Mouse (Mus musculus): ENCODE measurements around the gene Aqp5. TPM values are rescaled to one million over a fixed set of nuclear protein-coding genes. Genes with fewer than 3 reads are reported as not detected.

Aqp5 gene
- total RNA-seq, 1 experiment from 2014 or later: not detected

DNA sequence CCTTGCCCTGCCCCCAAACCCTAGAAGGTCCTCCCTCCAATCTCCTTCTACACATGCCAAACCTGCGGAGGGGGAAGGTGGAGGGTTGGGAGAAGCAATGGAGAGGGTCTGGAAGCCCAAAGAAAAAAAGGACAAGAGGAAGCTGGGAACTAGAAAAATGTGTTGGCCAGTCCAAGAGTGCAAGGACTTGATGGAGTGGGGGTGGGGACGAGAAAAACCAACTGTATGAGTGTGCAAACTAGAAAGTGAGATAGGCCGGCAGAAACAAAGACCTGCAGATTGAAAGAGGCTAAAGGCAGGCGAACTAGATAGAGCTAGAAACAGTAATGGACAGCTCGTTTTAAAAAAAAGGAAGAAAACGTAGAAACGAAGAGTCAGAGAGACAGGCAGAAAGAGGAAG, 878 bp upstream of the Aqp5 start:
- ATAC-seq (replicated peaks in 1 of 2; ENCODE audit: insufficient read depth in 1 of 2, low FRiP score in 2 of 2, low TSS enrichment in 1 of 2, low read depth in 1 of 2, poor library complexity in 2 of 2, severe bottlenecking in 2 of 2): no peak

GRCm38 (mm10) chr15:99592177-99592576, 1.6 kb downstream of the Aqp5 start:
- ATAC-seq (replicated peaks in 1 of 2; ENCODE audit: insufficient read depth in 1 of 2, low FRiP score in 2 of 2, low TSS enrichment in 1 of 2, low read depth in 1 of 2, poor library complexity in 2 of 2, severe bottlenecking in 2 of 2): no peak

DNA sequence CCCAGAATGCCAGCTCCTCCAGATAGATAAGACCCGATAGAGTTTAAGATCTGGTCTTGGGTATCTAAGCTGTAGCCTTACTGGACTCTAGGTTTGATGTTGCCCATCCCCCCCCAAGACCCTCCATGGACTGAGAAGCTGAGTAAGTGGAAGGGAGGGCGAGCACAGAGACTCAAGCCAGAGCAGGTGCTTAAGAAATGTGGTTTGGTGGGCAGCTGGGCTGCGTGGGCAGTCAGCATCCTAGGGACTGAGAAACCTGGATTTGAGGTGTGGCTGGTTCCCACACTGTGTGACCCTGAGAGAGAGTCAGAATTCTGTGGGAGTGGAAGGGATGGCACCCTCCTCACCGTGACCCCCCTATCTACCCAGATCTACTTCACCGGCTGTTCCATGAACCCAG, 2.3 kb downstream of the Aqp5 start:
- no peak for ATAC-seq (replicated peaks in 1 of 2; ENCODE audit: insufficient read depth in 1 of 2, low FRiP score in 2 of 2, low TSS enrichment in 1 of 2, low read depth in 1 of 2, poor library complexity in 2 of 2, severe bottlenecking in 2 of 2)

- ATAC-seq (replicated peaks in 1 of 2; ENCODE audit: insufficient read depth in 1 of 2, low FRiP score in 2 of 2, low TSS enrichment in 1 of 2, low read depth in 1 of 2, poor library complexity in 2 of 2, severe bottlenecking in 2 of 2): no peak
These were observed 4.4 kb downstream of the Aqp5 start for GRCm38 (mm10) chr15:99594951-99595350.

DNA sequence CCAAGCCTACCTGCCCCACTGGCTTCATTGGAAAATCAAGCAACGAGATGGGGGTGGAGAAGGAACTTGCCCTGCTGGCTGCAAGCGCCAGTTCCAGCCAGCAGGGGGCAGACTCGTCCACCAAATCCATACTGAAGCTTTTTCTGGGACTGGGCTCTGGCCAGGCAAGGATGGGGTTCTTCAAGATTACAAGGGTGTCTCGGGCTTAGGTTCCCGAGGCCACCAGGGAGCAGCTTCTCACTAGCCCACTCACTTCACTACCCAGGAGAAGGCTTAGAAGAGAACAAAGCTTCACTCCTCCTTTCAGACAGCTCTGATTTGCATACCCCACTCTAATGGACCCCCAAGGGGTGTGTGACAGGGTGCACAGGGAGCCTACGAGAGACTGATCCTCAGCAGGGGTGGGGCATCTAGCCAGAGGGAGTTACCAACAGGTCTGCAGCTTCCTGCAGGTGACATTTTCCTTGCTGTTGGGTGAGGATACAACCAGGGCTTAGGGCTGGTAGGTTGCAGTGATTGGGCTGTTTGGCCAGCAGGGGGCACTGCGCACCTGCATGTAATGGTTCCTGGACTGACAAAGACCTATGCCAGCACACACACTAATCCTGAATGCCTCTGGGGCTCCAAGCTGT, 5.6 kb downstream of the Aqp5 start:
- peak; percentile 80 to 82 for ATAC-seq (replicated peaks in 1 of 2; ENCODE audit: insufficient read depth in 1 of 2, low FRiP score in 2 of 2, low TSS enrichment in 1 of 2, low read depth in 1 of 2, poor library complexity in 2 of 2, severe bottlenecking in 2 of 2)

- no peak for ATAC-seq (replicated peaks in 1 of 2; ENCODE audit: insufficient read depth in 1 of 2, low FRiP score in 2 of 2, low TSS enrichment in 1 of 2, low read depth in 1 of 2, poor library complexity in 2 of 2, severe bottlenecking in 2 of 2)
These were observed 6.3 kb downstream of the Aqp5 start for GRCm38 (mm10) chr15:99596841-99597240.

- no peak for ATAC-seq (replicated peaks in 1 of 2; ENCODE audit: insufficient read depth in 1 of 2, low FRiP score in 2 of 2, low TSS enrichment in 1 of 2, low read depth in 1 of 2, poor library complexity in 2 of 2, severe bottlenecking in 2 of 2)
These were observed 7.0 kb downstream of the Aqp5 start for GRCm38 (mm10) chr15:99597596-99597995.

GRCm38 (mm10) chr15:99599245-99600070, 8.9 kb downstream of the Aqp5 start:
- no peak for ATAC-seq (replicated peaks in 1 of 2; ENCODE audit: insufficient read depth in 1 of 2, low FRiP score in 2 of 2, low TSS enrichment in 1 of 2, low read depth in 1 of 2, poor library complexity in 2 of 2, severe bottlenecking in 2 of 2)

GRCm38 (mm10) chr15:99600986-99601822, 10.6 kb downstream of the Aqp5 start, which contains the start of gene Aqp6:
TSS of gene Aqp6 (plus strand) at chr15:99601400.
- no peak for ATAC-seq (replicated peaks in 1 of 2; ENCODE audit: insufficient read depth in 1 of 2, low FRiP score in 2 of 2, low TSS enrichment in 1 of 2, low read depth in 1 of 2, poor library complexity in 2 of 2, severe bottlenecking in 2 of 2)

GRCm38 (mm10) chr15:99601823-99602120, 11.2 kb downstream of the Aqp5 start:
- ATAC-seq (replicated peaks in 1 of 2; ENCODE audit: insufficient read depth in 1 of 2, low FRiP score in 2 of 2, low TSS enrichment in 1 of 2, low read depth in 1 of 2, poor library complexity in 2 of 2, severe bottlenecking in 2 of 2): no peak

DNA sequence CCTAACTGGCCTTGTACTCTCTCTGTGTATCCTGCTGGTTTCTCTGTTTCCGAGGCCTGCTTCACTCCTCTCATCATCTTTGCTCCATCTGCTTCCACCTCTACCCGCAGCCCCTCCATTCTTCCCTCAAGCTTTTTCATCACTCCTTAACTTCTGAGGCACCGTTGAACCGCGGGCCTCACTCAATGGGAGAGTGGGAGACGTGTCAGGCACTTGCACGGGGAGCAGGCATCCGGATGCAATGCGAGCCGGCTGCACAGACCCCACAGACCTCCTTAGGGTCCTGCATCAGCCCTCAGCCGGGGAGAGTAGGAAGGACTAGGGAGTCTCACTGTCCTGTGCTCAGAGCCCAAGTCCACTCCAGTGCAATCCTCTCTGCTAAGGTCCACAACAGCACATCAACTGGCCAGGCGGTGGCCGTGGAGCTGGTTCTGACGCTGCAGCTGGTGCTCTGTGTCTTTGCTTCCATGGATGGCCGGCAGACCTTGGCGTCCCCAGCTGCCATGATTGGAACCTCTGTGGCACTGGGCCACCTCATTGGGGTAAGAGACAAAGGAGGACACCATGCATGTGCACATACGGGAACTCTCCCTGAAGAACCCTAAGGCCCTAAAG, 11.7 kb downstream of the Aqp5 start:
- no peak for ATAC-seq (replicated peaks in 1 of 2; ENCODE audit: insufficient read depth in 1 of 2, low FRiP score in 2 of 2, low TSS enrichment in 1 of 2, low read depth in 1 of 2, poor library complexity in 2 of 2, severe bottlenecking in 2 of 2)

- ATAC-seq (replicated peaks in 1 of 2; ENCODE audit: insufficient read depth in 1 of 2, low FRiP score in 2 of 2, low TSS enrichment in 1 of 2, low read depth in 1 of 2, poor library complexity in 2 of 2, severe bottlenecking in 2 of 2): no peak
These were observed 12.6 kb downstream of the Aqp5 start for GRCm38 (mm10) chr15:99603216-99603615.

- no peak for ATAC-seq (replicated peaks in 1 of 2; ENCODE audit: insufficient read depth in 1 of 2, low FRiP score in 2 of 2, low TSS enrichment in 1 of 2, low read depth in 1 of 2, poor library complexity in 2 of 2, severe bottlenecking in 2 of 2)
These were observed 15.0 kb downstream of the Aqp5 start for GRCm38 (mm10) chr15:99605595-99605994.

DNA sequence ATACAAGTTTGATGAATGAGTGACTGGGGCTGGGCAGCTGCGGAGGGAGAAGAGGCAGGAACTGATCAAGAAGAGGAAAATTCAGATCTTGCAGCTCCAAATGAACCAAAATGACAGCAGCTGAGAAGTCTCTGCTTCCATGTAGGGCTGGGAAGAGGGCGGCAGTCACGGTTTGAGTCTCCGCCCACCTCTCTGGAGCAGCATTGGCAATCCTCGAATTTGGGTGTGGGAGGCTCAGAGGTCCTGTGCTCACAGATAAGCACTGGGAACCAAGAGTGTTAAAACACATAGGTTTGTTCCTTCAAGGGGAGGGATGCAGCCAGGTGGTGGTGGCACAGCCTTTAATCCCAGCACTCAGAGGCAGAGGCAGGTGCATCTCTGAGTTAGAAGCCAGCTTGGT, 15.9 kb downstream of the Aqp5 start:
- no peak for ATAC-seq (replicated peaks in 1 of 2; ENCODE audit: insufficient read depth in 1 of 2, low FRiP score in 2 of 2, low TSS enrichment in 1 of 2, low read depth in 1 of 2, poor library complexity in 2 of 2, severe bottlenecking in 2 of 2)

DNA sequence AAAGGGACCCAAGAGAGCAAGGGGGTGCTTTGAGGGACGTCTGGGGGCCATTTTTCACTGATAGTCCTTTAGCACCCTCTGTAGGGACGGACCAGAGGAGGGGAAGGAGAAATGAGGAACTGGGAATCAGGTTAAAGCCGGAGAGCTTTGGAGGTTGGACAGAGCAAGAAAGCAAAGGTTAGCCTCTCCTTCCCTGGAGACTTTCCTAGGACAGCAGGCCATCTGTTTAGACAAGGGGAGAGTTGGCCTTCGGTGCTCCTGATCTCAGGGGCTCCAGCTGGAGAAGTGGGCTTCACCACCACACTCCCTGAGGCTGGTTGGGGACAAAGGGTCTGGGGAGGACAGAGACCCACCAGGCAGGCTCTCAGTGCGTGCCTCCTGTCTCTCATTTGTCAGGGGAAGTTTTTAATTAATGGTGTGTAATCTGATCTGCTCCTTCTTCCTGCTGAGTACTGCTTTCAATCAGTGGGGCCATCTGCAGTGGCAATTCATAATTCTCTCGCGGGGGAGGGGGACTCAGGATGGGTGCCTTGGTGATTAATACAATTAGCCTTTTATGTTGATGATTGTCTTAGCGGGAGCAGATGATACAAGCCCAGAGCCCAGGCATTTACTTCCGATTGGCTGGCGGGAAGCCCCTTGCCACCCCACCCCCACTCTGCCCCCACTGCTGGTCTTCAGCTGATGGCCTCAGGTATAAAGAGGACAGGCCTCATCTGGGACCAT, 17.0 kb downstream of the Aqp5 start:
- no peak for ATAC-seq (replicated peaks in 1 of 2; ENCODE audit: insufficient read depth in 1 of 2, low FRiP score in 2 of 2, low TSS enrichment in 1 of 2, low read depth in 1 of 2, poor library complexity in 2 of 2, severe bottlenecking in 2 of 2)

GRCm38 (mm10) chr15:99608382-99609125, 18.0 kb downstream of the Aqp5 start:
- no peak for ATAC-seq (replicated peaks in 1 of 2; ENCODE audit: insufficient read depth in 1 of 2, low FRiP score in 2 of 2, low TSS enrichment in 1 of 2, low read depth in 1 of 2, poor library complexity in 2 of 2, severe bottlenecking in 2 of 2)

DNA sequence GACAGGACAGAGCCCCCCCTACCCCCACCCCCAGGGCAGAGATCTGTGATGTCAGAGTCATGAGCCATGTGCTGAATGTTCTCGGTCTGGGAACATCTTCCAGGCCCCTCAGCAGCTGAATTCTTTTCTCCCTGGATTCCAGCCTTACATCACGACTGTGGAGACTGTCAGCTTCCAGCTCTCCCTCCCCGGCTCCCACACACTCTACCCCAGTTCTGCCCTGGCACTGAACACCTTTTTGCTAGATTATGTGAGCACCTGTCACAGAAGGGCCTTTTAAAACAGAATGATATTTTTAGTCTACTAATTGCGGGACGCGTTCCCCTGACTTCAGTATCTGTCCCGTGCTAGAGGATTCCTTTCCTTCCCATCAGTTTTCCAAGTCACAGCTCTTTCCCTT, 21.0 kb downstream of the Aqp5 start:
- ATAC-seq (replicated peaks in 1 of 2; ENCODE audit: insufficient read depth in 1 of 2, low FRiP score in 2 of 2, low TSS enrichment in 1 of 2, low read depth in 1 of 2, poor library complexity in 2 of 2, severe bottlenecking in 2 of 2): no peak
